Mouse (Mus musculus) thymus, postnatal 0 days (tissue): ENCODE results near the gene Mrgprh. TPM values are rescaled to one million over a fixed set of nuclear protein-coding genes. Genes with fewer than 3 reads are reported as not detected.

Experiments
- DNase-seq: peaks from one replicate; pipeline ENCODE4 v3.0.0-alpha.2; 2015; ENCODE audit warnings: low spot score
- microRNA-seq: library from miRNA; unstranded; fragments of <30 nt; microRNA quantifications from one replicate; pipeline ENCODE4, GENCODE M21; 2016; ENCODE audit warnings: borderline number of aligned reads
- polyA plus RNA-seq: library from polyadenylated mRNA; unstranded; fragments of >200 nt; fragmentation: Nextera tagmentation; extraction: Ambion mirVana; gene quantifications from 2 replicates; pipeline ENCODE4 v1.2.1, GENCODE M21; 2015

The Mrgprh gene
- polyA plus RNA-seq, 1 experiment from 2014 or later, result not detected

GRCm38 (mm10) chr17:12915881-12916583 lies 40.2 kb downstream of the Mrgprh start, which contains the start of gene Mrpl18:
TSS of gene Mrpl18 (minus strand) at chr17:12916345.
- peak; percentile 100 for DNase-seq

GRCm38 (mm10) chr17:12916588-12917380 lies 41.0 kb downstream of the Mrgprh start:
- DNase-seq, result peak; percentile 47

GRCm38 (mm10) chr17:12921073-12921472 lies 45.2 kb downstream of the Mrgprh start:
- DNase-seq, result no peak

- no peak for DNase-seq
These were observed 49.2 kb downstream of the Mrgprh start for GRCm38 (mm10) chr17:12925001-12925400.

GRCm38 (mm10) chr17:12925703-12926180 lies 49.9 kb downstream of the Mrgprh start:
- DNase-seq, result no peak

Small RNAs within 50 kb of the gene (microRNA-seq; reads per million reads assigned to microRNA genes)
- gene Gm24085, result not detected

Other genes starting within 250 kb of the Mrgprh start
- 0.08 and 0.49 TPM in 2 replicates for gene Slc22a1, start 200.2 kb upstream of the Mrgprh start, polyA plus RNA-seq
- 8.9 and 9.7 TPM in 2 replicates for gene Igf2r, start 106.4 kb upstream of the Mrgprh start, polyA plus RNA-seq
- gene Mas1, start 7.9 kb upstream of the Mrgprh start, polyA plus RNA-seq, result 0.10 and 0.26 TPM in 2 replicates
- gene Pnldc1, start 34.2 kb downstream of the Mrgprh start, polyA plus RNA-seq, result 1.7 and 2.0 TPM in 2 replicates
- gene Tcp1, start 39.7 kb downstream of the Mrgprh start, polyA plus RNA-seq, result 409 and 414 TPM in 2 replicates
- 218 and 237 TPM in 2 replicates for gene Mrpl18, start 40.3 kb downstream of the Mrgprh start, polyA plus RNA-seq
- gene Acat3, start 64.6 kb downstream of the Mrgprh start, polyA plus RNA-seq, result 0.59 and 0.81 TPM in 2 replicates
- 67.7 and 69.2 TPM in 2 replicates for gene Acat2, start 84.7 kb downstream of the Mrgprh start, polyA plus RNA-seq
- 185 and 210 TPM in 2 replicates for gene Wtap, start 118.1 kb downstream of the Mrgprh start, polyA plus RNA-seq
- 133 and 143 TPM in 2 replicates for gene Sod2, start 130.8 kb downstream of the Mrgprh start, polyA plus RNA-seq
- gene Gpr31b, start 176.3 kb downstream of the Mrgprh start, polyA plus RNA-seq, result 0.16 TPM in 1 of 2 replicates, not detected in the other
- gene Tcp10b, start 185.1 kb downstream of the Mrgprh start, polyA plus RNA-seq, result 0.21 TPM in 1 of 2 replicates, not detected in the other